Mouse (Mus musculus) lung, adult 2 months (tissue): ENCODE measurements around the gene Hist1h2bj. TPM values are rescaled to one million over a fixed set of nuclear protein-coding genes. Genes with fewer than 3 reads are reported as not detected.

Experiments
- DNase-seq: peaks from one replicate; pipeline ENCODE4 v3.0.0; 2022
- H3K4me1 ChIP-seq: fragments of 200-500 bp; 2 replicates; pipeline ENCODE4 v1.6.1; 2011; ENCODE audit warnings: low read length; ENCODE audit not compliant: control insufficient read depth, insufficient read depth
- H3K4me3 ChIP-seq: fragments of 200-500 bp; replicated peaks from 2 replicates; pipeline ENCODE3; 2011; ENCODE audit warnings: low read depth, mild to moderate bottlenecking, control low read depth, low read length; ENCODE audit errors: extremely low read depth
- CTCF ChIP-seq: fragments of 200-500 bp; IDR thresholded peaks from 2 replicates; pipeline ENCODE4 v1.5.1; 2011; ENCODE audit warnings: mild to moderate bottlenecking, low read length, control low read depth; ENCODE audit not compliant: insufficient read depth
- POLR2A ChIP-seq: fragments of 200-500 bp; IDR thresholded peaks from 2 replicates; pipeline ENCODE4 v1.6.1; 2011; ENCODE audit warnings: low read depth, mild to moderate bottlenecking, control low read depth, low read length, borderline replicate concordance; ENCODE audit errors: extremely low read depth
- WGBS: fragments of 180-500 bp; shearing (Covaris S2); methylation state at CpG from one replicate; pipeline ENCODE4 v1.1.7; 2018; 5-methylcytosine and 5-hydroxymethylcytosine counted together
- polyA plus RNA-seq: library from polyadenylated mRNA; depleted of rRNA; stranded (reverse); fragments of >200 nt; gene quantifications from 2 replicates; pipeline ENCODE4 v1.2.3, GENCODE M21; 2012

Hist1h2bj gene
- polyA plus RNA-seq, 1 experiment, result 3.5 TPM

- no peak for DNase-seq
- 44% methylated on average over 3 of the region's 3 CpGs for WGBS
Observed at GRCm38 (mm10) chr13:21998412-21998811, 44.6 kb upstream of the Hist1h2bj start.

GRCm38 (mm10) chr13:21999147-21999546 lies 43.9 kb upstream of the Hist1h2bj start:
- DNase-seq, result no peak
- Histone ChIP-seq H3K4me3 (no peak overlapping the region), H3K4me1 (peaks cover 6% of the 10 kb centered on the region; the same call in 1 of the 2 replicates)
- WGBS, result 53% methylated on average over 4 of the region's 4 CpGs
- TF ChIP-seq POLR2A, result no peak
- TF ChIP-seq CTCF, result no peak

More at GRCm38 (mm10) chr13:21998412-21998811, 44.6 kb upstream of the Hist1h2bj start:
- TF ChIP-seq CTCF, result no peak
- no peak for TF ChIP-seq POLR2A
- Histone ChIP-seq H3K4me1 (peaks cover 6% of the 10 kb centered on the region; the same call in 1 of the 2 replicates), H3K4me3 (no peak overlapping the region)

GRCm38 (mm10) chr13:22001346-22001745 lies 41.7 kb upstream of the Hist1h2bj start:
- TF ChIP-seq POLR2A (no peak), CTCF (no peak)
- DNase-seq, result no peak
- Histone ChIP-seq H3K4me3 (no peak overlapping the region), H3K4me1 (0 out of 2 replicates have a peak, but pooled peaks cover 3% of the 10 kb centered on the region)
- 78% methylated on average over 2 of the region's 2 CpGs for WGBS

GRCm38 (mm10) chr13:22001823-22002222 lies 41.2 kb upstream of the Hist1h2bj start:
- no peak for DNase-seq
- 20% methylated on average over 5 of the region's 5 CpGs for WGBS
- Histone ChIP-seq H3K4me1 (0 out of 2 replicates have a peak, but pooled peaks cover 2% of the 10 kb centered on the region), H3K4me3 (no peak overlapping the region)
- no peak for TF ChIP-seq CTCF
- no peak for TF ChIP-seq POLR2A

- Histone ChIP-seq H3K4me1 (no peaks in the 10 kb centered on the region), H3K4me3 (peak overlapping the region; percentile 63)
- TF ChIP-seq POLR2A, result no peak
- TF ChIP-seq CTCF, result no peak
- peak; percentile 54 for DNase-seq
- WGBS, result under 1% methylated on average over 45 of the region's 45 CpGs
Observed at GRCm38 (mm10) chr13:22005605-22006333, 37.2 kb upstream of the Hist1h2bj start.

- Histone ChIP-seq H3K4me3 (peak overlapping the region; percentile 63), H3K4me1 (no peaks in the 10 kb centered on the region)
- DNase-seq, result no peak
- WGBS, result 1% methylated on average over 38 of the region's 38 CpGs
- TF ChIP-seq CTCF (no peak), POLR2A (no peak)
Observed at GRCm38 (mm10) chr13:22006334-22007120, 36.5 kb upstream of the Hist1h2bj start.

GRCm38 (mm10) chr13:22007121-22007510 lies 35.9 kb upstream of the Hist1h2bj start:
- no peak overlapping the region for H3K4me3 ChIP-seq
- 15% methylated on average over 18 of the region's 18 CpGs for WGBS

GRCm38 (mm10) chr13:22007872-22008271 lies 35.1 kb upstream of the Hist1h2bj start:
- no peak for DNase-seq
- Histone ChIP-seq H3K4me3 (no peak overlapping the region), H3K4me1 (no peaks in the 10 kb centered on the region)
- WGBS, result 60% methylated on average over 7 of the region's 7 CpGs
- no peak for TF ChIP-seq CTCF
- no peak for TF ChIP-seq POLR2A

More at GRCm38 (mm10) chr13:22007121-22007510, 35.9 kb upstream of the Hist1h2bj start:
- no peaks in the 10 kb centered on the region for H3K4me1 ChIP-seq
- DNase-seq, result no peak
- TF ChIP-seq POLR2A (no peak), CTCF (no peak)

GRCm38 (mm10) chr13:22008707-22009106 lies 34.3 kb upstream of the Hist1h2bj start:
- TF ChIP-seq CTCF (no peak), POLR2A (no peak)
- WGBS, result 80% methylated on average over 3 of the region's 3 CpGs
- H3K4me3 ChIP-seq, result no peak overlapping the region

More at GRCm38 (mm10) chr13:22008707-22009106, 34.3 kb upstream of the Hist1h2bj start:
- no peak for DNase-seq
- H3K4me1 ChIP-seq, result no peaks in the 10 kb centered on the region
